Mouse (Mus musculus): Measurements from ENCODE around the gene Rora.
"Not testable (repeated sequence)": the region's sequence is repeated elsewhere in the genome, so short reads cannot be mapped to it uniquely, and the experiment has no call there.

Gene Rora

GRCm38 (mm10) chr9:69084720-69085661 lies 431.4 kb downstream of the Rora start:
- no peak for DNase-seq (ENCODE audit: low spot score in 2 of 2)

DNA sequence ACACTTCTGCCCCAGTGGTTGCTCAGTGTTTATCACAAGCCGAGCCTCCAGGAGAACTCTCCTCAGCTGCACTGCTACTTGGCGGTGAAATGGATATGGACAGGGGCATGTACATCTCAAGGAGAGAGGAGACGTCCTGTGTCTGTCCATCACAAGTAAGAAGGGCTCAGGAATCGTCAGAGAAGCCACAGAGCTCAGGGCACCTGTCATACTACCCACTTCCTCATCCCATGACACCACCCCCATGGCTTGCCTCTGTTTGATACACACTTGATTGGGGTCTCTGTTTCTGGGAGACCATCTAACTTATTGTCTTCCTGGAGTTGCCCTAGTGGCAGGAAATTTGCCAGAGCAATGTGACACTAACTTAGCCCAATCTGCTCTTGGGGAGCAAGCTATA lies 433.3 kb downstream of the Rora start:
- no peak for DNase-seq (ENCODE audit: low spot score in 2 of 2)

GRCm38 (mm10) chr9:69087325-69087724 lies 433.7 kb downstream of the Rora start:
- no peak for DNase-seq (ENCODE audit: low spot score in 2 of 2)

- DNase-seq (ENCODE audit: low spot score in 2 of 2): no peak
These were observed 437.2 kb downstream of the Rora start for GRCm38 (mm10) chr9:69090749-69091270.

- peak in 1 of 2 experiments; percentile 5 for DNase-seq (ENCODE audit: low spot score in 2 of 2)
These were observed 438.8 kb downstream of the Rora start for GRCm38 (mm10) chr9:69092119-69093013.

DNA sequence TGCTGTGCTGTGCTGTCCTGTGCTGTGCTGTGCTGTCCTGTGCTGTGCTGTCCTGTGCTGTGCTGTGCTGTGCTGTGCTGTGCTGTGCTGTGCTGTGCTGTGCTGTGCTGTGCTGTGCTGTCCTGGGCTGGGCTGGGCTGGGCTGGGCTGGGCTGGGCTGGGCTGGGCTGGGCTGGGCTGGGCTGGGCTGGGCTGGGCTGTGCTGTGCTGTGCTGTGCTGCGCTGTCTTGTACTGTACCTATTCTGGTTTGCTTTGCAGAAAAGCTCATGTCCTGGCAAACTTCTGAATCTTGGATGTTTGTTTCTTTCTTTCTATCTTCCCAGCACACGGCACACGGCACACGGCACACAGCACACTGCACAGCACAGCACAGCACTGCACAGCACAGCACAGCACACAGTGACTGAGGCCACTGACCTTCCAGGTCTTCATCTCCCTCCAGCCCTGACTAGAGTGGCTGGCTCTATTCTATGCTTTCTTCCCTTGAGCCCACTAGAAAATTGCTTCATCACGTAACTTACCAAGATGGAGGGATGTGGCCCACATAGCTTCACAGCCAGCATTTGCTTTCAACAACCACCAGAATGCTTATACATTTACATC lies 446.7 kb downstream of the Rora start:
- DNase-seq (ENCODE audit: low spot score in 2 of 2): not testable (repeated sequence)

DNA sequence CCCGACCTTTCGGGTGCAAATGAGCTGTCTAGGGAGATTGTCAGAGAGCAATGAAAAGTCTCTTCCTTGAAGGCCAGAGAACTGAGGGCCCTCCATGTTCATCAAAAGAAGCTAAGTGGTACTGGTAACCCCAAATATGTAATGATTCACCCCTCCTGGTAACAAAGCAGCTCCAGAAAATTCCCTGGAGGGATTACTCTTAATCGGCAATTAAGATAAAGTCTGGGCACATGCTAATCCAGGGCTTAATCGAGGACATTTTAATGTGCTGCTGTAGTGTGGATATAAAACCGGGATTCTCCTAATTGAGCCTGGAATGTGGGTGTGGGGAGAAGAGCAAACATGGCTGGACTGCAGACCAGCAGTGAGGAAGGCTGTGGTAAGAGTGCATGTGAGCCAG lies 450.7 kb downstream of the Rora start:
- no peak for DNase-seq (ENCODE audit: low spot score in 2 of 2)

GRCm38 (mm10) chr9:69109618-69110300 lies 456.2 kb downstream of the Rora start:
- no peak for DNase-seq (ENCODE audit: low spot score in 2 of 2)

- DNase-seq (ENCODE audit: low spot score in 2 of 2): no peak
These were observed 456.7 kb downstream of the Rora start for GRCm38 (mm10) chr9:69110301-69110674.

DNA sequence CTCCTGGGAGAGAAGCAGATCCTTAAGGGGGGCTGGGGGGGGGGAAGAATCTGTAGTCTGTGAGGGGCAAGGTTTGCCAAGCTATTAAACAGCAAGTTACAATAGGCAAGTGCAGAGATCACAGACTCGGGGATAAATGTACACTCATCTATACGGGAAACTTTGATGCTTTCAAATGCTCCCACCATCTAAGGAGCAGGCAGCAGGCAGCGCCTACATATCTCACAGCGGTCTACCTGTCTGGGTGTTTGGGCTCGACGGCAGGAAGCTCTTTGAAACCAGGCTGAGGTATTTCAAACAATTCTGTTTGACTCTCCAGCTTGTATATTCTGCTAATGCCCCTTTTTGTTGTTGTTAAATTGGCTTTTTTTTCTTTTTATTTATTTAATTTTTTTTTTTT lies 457.1 kb downstream of the Rora start:
- no peak for DNase-seq (ENCODE audit: low spot score in 2 of 2)

DNA sequence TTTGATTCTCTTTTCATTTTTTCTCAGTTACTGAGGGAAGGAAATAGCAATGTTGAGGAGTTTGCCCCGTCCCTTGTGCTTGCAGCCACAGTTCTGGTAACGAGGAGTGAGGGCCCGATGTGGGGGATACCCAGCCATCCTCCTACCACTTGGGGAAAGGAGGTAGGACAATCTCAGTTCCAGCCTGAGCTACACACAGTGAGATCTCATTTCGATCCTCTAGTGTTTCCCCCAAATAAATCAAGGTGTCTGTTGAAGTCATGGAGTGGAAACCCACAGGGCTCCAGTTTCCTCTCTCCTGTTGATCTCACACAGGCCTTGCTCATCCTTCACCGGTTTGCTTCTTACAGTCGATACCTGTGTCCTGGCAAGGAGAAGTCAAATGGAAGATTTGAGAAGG lies 458.0 kb downstream of the Rora start:
- no peak for DNase-seq (ENCODE audit: low spot score in 2 of 2)

DNA sequence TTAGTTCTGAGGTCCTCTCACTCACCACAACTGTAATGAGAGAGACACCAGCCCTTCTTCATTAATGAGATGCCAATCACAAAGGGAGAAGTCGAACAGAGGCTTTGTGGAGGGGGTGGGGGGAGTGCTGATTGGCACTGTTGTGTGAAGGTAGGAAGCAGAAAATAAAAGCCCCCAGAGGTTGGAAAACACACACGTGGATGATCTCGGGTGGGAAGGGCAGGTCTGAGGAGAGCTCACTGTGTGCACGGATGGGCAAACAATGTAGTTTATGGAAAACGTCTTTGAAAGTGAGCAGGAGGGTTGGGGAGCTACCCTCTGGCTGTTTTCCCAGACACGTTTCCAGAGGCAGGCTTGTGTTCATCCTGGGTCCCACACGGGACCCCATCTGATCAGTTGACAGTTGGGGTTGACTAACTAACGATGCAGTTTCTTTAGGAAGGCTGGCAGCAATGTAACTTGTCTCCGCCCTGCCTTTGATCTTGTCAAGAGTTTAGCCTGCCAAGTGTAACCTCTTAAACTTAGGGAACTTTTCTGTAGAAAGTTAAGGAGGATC lies 460.9 kb downstream of the Rora start:
- no peak for DNase-seq (ENCODE audit: low spot score in 2 of 2)

- no peak for DNase-seq (ENCODE audit: low spot score in 2 of 2)
These were observed 463.2 kb downstream of the Rora start for GRCm38 (mm10) chr9:69116740-69117139.

DNA sequence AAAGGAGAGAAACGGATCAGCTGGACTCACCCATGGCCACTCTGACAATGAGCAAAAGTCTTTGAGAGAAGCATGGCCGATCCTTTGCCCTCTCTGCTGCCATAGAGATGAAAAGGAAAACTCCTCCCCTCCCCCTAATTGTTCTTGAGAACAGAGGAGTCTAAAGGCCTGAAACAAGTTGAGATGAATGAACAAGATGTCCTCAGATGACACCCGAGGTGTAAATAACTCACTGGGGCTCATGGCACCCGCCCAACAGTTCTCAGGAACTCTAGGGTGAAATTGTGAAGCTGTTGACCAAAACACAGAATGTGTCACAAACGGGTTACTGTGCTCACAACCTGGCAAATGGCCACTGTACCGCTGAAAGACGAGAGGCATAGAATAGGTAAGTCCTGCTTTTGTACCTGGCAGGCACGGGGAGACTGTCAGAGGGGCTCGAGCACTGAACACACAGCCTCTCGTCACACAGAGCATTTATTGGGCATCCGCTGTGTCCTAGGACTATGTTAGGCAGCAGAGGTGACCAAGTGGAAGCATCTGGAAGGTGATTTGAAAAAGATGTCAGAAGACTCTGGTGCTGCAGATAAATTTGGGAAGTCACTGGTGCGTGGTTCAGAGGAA lies 467.6 kb downstream of the Rora start:
- no peak for DNase-seq (ENCODE audit: low spot score in 2 of 2)

GRCm38 (mm10) chr9:69125011-69125786 lies 471.6 kb downstream of the Rora start:
- DNase-seq (ENCODE audit: low spot score in 2 of 2): no peak

- DNase-seq (ENCODE audit: low spot score in 2 of 2): no peak
These were observed 472.2 kb downstream of the Rora start for GRCm38 (mm10) chr9:69125787-69126161.

DNA sequence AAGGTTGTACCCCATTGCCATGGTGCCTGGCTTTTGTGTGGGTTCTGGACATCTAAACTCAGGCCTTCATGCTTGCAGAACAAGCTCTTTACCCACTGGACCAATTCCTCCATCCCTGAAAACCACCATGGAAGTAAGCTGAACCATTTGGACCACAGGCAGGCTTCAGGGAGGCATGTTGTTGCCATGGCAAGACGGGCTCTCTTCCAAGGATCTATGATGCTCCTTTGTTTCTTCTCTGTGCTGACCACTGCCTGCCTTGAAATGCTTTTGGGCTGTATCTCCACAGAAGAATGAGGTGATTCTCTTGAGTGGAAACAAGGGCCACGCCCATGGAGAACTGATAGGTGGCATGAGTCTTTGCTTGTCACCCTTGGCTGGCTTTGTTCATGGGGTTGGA lies 473.0 kb downstream of the Rora start:
- no peak for DNase-seq (ENCODE audit: low spot score in 2 of 2)

DNA sequence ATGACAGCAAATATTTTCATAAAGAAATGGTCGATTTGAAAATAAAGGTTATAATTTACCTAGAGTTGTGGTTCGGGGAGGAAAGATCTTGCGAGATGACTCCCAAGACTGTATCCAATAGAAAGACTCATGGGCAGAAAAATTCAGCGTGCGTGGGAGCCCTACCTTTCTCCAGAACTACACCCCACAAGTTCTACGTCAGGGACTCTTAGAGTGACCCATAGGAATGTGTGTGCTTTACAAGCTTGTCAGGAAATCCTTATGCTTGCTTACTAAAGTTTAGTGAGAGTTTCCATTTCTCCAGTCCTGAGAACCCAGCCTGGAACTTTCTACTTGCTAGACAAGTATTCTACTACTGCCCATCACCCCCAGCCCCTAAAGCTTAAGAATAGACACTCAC lies 474.7 kb downstream of the Rora start:
- no peak for DNase-seq (ENCODE audit: low spot score in 2 of 2)

- DNase-seq (ENCODE audit: low spot score in 2 of 2): no peak
These were observed 479.4 kb downstream of the Rora start for GRCm38 (mm10) chr9:69132995-69133394.

DNA sequence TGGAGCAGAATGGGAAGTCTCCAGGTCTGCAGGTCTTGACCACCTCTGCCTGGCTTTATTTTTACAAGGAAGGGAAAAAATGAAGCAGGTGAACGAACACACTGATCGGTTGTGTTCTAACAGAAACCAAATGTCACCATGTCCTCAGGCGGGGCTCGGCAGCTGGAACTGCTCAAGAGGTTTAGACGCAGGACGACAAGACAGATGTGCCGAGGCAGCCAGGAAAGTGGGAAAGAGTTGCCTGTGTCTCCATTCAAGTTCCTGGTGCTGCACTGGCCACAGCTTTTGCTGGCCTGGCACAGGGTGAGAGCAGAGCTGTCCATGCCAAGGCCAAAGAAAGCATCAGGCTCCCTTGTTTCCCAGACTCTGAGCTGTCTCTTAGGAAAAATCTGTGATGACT lies 480.1 kb downstream of the Rora start:
- no peak for DNase-seq (ENCODE audit: low spot score in 2 of 2)
